Mouse (Mus musculus): ENCODE measurements at regions not wholly inside any gene's neighbourhood (a gene's known extent, or its start where the extent isn't known, plus 50 kb on each side); places are given as distances from the start of the nearest gene placed in this dataset.
"Not testable (repeated sequence)": the region's sequence is repeated elsewhere in the genome, so short reads cannot be mapped to it uniquely, and the experiment has no call there.

DNA sequence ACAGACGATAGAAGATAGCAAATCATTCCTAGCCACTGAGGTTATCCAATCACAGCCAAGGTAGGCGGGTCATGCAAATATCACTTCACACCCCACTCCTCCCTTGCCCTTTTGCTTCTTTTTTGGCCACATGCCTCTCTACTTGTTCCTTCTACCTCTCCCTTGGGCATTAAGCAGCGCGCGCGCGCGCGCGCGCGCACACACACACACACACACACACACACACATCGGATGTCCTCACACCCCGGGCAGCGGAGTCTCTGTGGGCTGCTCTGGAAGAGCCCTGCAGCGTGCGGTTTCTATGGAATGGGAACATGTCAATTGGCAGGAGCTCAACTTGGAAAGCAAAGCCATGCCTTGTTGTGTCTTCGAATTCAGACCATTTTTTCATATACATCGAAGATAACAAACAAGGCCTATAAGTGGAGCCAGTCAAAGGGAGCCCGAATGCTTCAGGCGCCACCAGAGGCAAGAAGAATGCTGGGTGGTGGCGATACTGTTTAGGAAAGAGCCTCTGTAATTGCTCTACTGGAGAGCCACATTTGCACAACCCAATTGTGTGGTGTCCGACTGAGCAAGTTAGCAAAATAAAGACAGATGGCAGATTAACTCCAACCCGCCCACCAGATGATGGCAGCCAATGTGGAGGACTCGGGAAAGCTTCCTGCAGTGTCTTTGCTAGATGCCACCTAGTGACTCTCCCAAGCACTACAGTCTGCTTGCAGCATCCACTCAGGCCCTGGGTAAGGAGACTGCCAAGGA is 183.3 kb upstream of the Serp2 start:
- Histone ChIP-seq H3K27ac (peak overlapping the region; percentile 63), H3K9me3 (replicated peaks) (no peaks in the 10 kb centered on the region)
- WGBS, result 63% methylated on average over 25 of the region's 25 CpGs

DNA sequence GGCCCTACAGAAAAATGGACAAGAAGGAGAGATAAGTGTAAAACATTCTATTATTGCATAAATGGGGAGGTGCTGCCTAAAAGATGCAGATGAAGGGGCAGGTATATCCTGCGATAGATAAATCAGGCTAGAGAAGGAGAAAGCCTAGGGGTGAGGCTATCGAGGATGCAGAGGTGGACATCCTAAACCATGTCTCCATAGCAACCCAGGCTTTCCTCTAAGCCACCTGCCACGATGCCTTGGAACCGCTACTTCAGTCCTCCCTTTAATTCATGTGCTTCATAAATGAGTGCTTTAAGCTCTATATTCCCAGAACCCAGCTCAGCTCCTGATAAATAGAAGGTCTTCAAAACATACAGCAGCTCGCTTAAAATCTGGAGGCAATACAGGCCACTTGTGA is 179.3 kb upstream of the Serp2 start:
- WGBS, result 96% methylated on average over 5 of the region's 5 CpGs

More for the DNA sequence above, 183.3 kb upstream of the Serp2 start:
- Histone ChIP-seq H3K36me3 (no peaks in the 10 kb centered on the region), H3K4me3 (peak overlapping the region; percentile 18; the same call in 1 of the 2 replicates), H3K4me1 (peaks cover 10% of the 10 kb centered on the region), H3K27me3 (ENCODE audit: low read depth, poor library complexity, severe bottlenecking) (no peaks in the 10 kb centered on the region)
- peak; percentile 53 for DNase-seq (ENCODE audit: low spot score)

DNA sequence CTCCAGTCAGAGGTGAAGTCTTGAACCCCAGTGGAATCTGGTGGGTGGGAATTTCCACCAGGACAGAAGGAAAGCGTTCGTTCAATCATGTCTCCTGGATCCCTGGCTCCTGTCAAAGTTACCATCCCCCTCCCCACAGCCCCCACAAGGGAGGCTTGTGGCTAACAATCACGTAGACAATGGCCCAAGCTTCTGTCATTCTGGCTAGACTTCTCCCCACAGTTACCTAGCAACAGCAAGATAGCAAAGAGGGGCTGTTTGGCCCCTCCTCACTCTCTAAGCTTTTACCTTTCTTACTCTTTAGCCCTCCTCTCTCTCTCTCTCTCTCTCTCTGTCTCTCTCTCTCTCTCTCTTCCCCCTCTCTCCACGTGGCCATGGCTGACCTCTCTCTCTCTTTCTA is 178.4 kb upstream of the Serp2 start:
- no peak for DNase-seq (ENCODE audit: low spot score)
- H3K27me3 ChIP-seq (ENCODE audit: low read depth, poor library complexity, severe bottlenecking), result no peaks in the 10 kb centered on the region
- H3K4me1 ChIP-seq, result peaks cover 11% of the 10 kb centered on the region
- no peak overlapping the region for H3K27ac ChIP-seq
- WGBS, result 63% methylated on average over 4 of the region's 4 CpGs
- H3K4me3 ChIP-seq, result no peak overlapping the region
- H3K36me3 ChIP-seq, result no peaks in the 10 kb centered on the region
- no peaks in the 10 kb centered on the region for H3K9me3 ChIP-seq (replicated peaks)

More for the DNA sequence above, 179.3 kb upstream of the Serp2 start:
- Histone ChIP-seq H3K4me1 (peaks cover 13% of the 10 kb centered on the region), H3K9me3 (replicated peaks) (no peaks in the 10 kb centered on the region), H3K27ac (no peak overlapping the region), H3K4me3 (no peak overlapping the region), H3K36me3 (no peaks in the 10 kb centered on the region), H3K27me3 (ENCODE audit: low read depth, poor library complexity, severe bottlenecking) (no peaks in the 10 kb centered on the region)
- DNase-seq (ENCODE audit: low spot score), result no peak

- Histone ChIP-seq H3K27me3 (ENCODE audit: low read depth, poor library complexity, severe bottlenecking) (no peaks in the 10 kb centered on the region), H3K36me3 (no peaks in the 10 kb centered on the region), H3K4me3 (no peak overlapping the region), H3K9me3 (replicated peaks) (no peaks in the 10 kb centered on the region), H3K4me1 (peaks cover 4% of the 10 kb centered on the region; the same call in 1 of the 2 replicates), H3K27ac (no peak overlapping the region)
- DNase-seq (ENCODE audit: low spot score), result no peak
- WGBS, result 88% methylated on average over 8 of the region's 8 CpGs
Measured at GRCm38 (mm10) chr14:76733258-76733823, 176.7 kb upstream of the Serp2 start.

DNA sequence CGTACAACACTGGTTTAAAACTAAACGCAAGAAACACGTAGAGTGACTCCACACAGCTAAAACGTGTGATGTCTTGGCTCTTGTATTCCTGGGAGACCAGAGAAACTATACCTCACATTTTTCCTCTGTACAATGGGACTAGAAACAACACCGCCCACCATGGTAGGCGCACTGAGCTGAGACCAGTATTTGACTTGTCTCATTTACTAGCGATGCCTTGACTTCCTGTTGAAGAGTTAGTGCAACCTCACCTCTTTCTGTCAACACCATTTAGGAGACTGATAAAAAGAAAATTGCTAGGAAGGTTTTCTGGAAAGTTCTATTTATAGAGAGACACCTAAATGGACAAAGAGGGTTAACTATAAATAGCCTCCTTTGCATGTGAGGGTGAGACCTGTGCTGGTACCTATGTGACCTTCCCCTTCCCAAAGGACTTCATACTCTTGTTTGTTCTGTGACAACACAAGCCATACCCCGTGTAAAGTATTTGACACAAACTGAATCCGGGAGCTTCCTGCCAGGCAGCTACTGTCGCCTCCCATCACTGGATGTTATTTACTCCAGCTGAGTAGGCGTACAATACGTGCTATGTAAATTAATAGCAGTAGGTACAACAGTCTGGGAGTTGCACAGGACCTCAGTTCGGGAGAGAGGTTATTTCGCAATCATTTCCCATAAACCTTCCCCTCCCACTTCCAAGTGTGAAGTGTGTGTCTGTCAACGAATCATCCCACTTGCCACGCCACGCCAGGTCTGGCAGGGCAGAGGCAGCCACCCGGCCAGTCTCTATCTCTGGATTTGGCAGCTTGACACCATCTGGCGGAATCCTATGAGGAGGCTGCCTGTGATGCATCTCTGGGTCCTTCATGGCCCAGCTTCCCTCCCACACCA is 174.7 kb upstream of the Serp2 start:
- Histone ChIP-seq H3K36me3 (no peaks in the 10 kb centered on the region), H3K27ac (no peak overlapping the region), H3K4me1 (peaks cover 4% of the 10 kb centered on the region; the same call in 1 of the 2 replicates), H3K9me3 (replicated peaks) (no peaks in the 10 kb centered on the region), H3K27me3 (ENCODE audit: low read depth, poor library complexity, severe bottlenecking) (no peaks in the 10 kb centered on the region), H3K4me3 (no peak overlapping the region)
- 88% methylated on average over 19 of the region's 19 CpGs for WGBS
- DNase-seq (ENCODE audit: low spot score), result no peak

DNA sequence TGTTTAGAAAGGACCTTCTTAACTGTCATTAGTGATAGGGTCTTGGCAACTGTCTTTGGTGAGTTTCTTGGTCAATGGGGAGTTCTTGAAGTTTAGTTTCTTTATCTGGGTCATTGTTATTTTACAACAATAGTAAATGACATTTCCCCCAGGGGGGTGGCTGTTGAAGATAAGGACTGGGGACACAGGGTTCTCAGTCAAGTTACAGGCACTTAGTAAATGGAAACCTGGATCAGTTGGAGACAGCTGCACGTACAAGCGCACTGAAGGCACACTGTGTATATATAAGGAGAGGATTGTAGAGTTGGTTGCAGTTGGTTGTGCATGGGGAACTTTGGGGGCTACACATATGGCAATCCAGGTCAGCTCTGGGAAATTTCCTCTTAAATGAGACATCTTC is 169.2 kb upstream of the Serp2 start:
- no peak overlapping the region for H3K27ac ChIP-seq
- 96% methylated on average over 2 of the region's 2 CpGs for WGBS
- no peaks in the 10 kb centered on the region for H3K9me3 ChIP-seq (replicated peaks)
- DNase-seq (ENCODE audit: low spot score), result no peak
- no peaks in the 10 kb centered on the region for H3K36me3 ChIP-seq
- no peaks in the 10 kb centered on the region for H3K27me3 ChIP-seq (ENCODE audit: low read depth, poor library complexity, severe bottlenecking)
- no peak overlapping the region for H3K4me3 ChIP-seq
- peaks cover 4% of the 10 kb centered on the region; the same call in 1 of the 2 replicates for H3K4me1 ChIP-seq

GRCm38 (mm10) chr14:76725231-76725630 is 168.5 kb upstream of the Serp2 start:
- H3K4me1 ChIP-seq; H3K27ac ChIP-seq; H3K4me3 ChIP-seq; H3K27me3 ChIP-seq (ENCODE audit: low read depth, poor library complexity, severe bottlenecking); H3K9me3 ChIP-seq (replicated peaks); DNase-seq (ENCODE audit: low spot score); H3K36me3 ChIP-seq: not testable (repeated sequence)
- WGBS, result 92% methylated on average over 4 of the region's 4 CpGs

DNA sequence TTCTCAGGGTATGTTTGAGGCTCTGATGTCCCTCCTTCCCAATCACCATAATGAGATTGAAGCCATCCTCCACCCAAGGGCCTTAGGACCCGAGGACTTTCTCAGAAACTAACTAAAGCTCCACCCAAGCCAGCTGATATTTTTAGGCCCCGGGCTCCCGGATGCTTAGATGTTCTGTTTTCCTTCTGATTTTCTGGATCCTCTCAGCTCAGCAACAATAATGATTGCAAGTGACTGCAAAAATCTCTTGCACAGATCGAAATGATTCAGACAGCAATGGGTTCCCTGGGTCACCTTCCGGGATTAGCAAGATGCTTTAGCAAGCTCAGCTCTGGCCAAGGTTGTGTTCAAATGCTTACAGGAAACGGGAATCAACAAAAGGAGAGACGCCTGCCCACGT is 168.1 kb upstream of the Serp2 start:
- Histone ChIP-seq H3K9me3 (replicated peaks) (no peaks in the 10 kb centered on the region), H3K27ac (no peak overlapping the region), H3K36me3 (no peaks in the 10 kb centered on the region), H3K4me1 (peaks cover 4% of the 10 kb centered on the region; the same call in 1 of the 2 replicates), H3K27me3 (ENCODE audit: low read depth, poor library complexity, severe bottlenecking) (no peaks in the 10 kb centered on the region), H3K4me3 (no peak overlapping the region)
- no peak for DNase-seq (ENCODE audit: low spot score)
- WGBS, result 88% methylated on average over 8 of the region's 8 CpGs

GRCm38 (mm10) chr14:76724395-76724794 is 167.7 kb upstream of the Serp2 start:
- H3K27ac ChIP-seq, result no peak overlapping the region; the same call in 1 of the 2 replicates
- no peaks in the 10 kb centered on the region for H3K27me3 ChIP-seq (ENCODE audit: low read depth, poor library complexity, severe bottlenecking)
- no peaks in the 10 kb centered on the region for H3K36me3 ChIP-seq
- H3K4me1 ChIP-seq, result peaks cover 4% of the 10 kb centered on the region; the same call in 1 of the 2 replicates
- WGBS, result 89% methylated on average over 8 of the region's 8 CpGs
- H3K9me3 ChIP-seq (replicated peaks), result no peaks in the 10 kb centered on the region
- no peak for DNase-seq (ENCODE audit: low spot score)
- no peak overlapping the region for H3K4me3 ChIP-seq

DNA sequence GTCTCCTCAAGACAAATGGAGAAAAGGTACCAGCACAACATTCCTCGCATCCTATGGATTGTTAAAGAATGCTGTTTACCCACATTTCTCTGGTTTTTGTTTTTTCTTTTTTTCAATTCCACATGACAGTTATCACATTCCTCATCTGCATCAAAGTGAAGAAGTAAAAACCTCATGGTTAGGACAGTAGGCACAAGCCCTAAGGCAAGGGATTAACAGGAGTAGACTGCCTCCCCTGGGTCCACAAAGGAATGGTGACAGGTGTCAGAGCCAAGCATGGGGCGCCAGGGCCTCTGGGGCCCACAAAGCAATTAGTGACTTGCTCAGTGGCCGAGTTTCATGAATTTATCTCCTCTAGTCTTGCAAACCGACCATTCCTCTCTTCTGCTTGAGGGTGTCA is 166.9 kb upstream of the Serp2 start:
- H3K9me3 ChIP-seq (replicated peaks), result no peaks in the 10 kb centered on the region
- H3K4me1 ChIP-seq, result peaks cover 4% of the 10 kb centered on the region; the same call in 1 of the 2 replicates
- DNase-seq (ENCODE audit: low spot score), result no peak
- H3K4me3 ChIP-seq, result no peak overlapping the region
- 67% methylated on average over 4 of the region's 4 CpGs for WGBS
- H3K27ac ChIP-seq, result no peak overlapping the region
- no peaks in the 10 kb centered on the region for H3K36me3 ChIP-seq
- no peaks in the 10 kb centered on the region for H3K27me3 ChIP-seq (ENCODE audit: low read depth, poor library complexity, severe bottlenecking)

DNA sequence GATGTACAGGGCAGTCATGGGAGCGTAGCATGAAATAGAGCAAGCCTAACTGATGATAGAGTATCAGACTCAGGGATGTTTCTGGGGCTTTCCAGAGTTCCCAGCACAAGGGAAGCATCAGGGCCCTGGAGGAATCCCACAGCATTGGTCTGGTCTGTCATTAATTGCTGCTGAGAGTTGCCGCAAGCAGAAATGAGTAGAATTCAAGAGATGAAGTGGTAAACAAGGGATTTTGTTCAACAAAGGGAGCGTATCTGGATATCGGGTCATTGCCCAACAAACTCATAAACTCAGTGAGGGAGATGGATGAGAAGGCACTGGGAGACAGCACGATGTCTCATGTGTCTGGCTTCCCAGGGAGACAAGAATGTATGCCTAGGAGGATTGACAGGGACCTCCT is 165.6 kb upstream of the Serp2 start:
- peaks cover 4% of the 10 kb centered on the region; the same call in 1 of the 2 replicates for H3K4me1 ChIP-seq
- no peak for DNase-seq (ENCODE audit: low spot score)
- no peak overlapping the region for H3K27ac ChIP-seq
- no peak overlapping the region for H3K4me3 ChIP-seq
- 87% methylated on average over 5 of the region's 5 CpGs for WGBS
- H3K27me3 ChIP-seq (ENCODE audit: low read depth, poor library complexity, severe bottlenecking), result no peaks in the 10 kb centered on the region
- no peaks in the 10 kb centered on the region for H3K9me3 ChIP-seq (replicated peaks)
- no peaks in the 10 kb centered on the region for H3K36me3 ChIP-seq

- Histone ChIP-seq H3K27ac (no peak overlapping the region), H3K4me1 (peaks cover 4% of the 10 kb centered on the region; the same call in 1 of the 2 replicates), H3K27me3 (ENCODE audit: low read depth, poor library complexity, severe bottlenecking) (no peaks in the 10 kb centered on the region), H3K9me3 (replicated peaks) (no peaks in the 10 kb centered on the region), H3K4me3 (no peak overlapping the region), H3K36me3 (no peaks in the 10 kb centered on the region)
- DNase-seq (ENCODE audit: low spot score), result no peak
- 89% methylated on average over 9 of the region's 9 CpGs for WGBS
Measured at GRCm38 (mm10) chr14:76721751-76722150, 165.1 kb upstream of the Serp2 start.

GRCm38 (mm10) chr14:76717081-76717480 is 160.4 kb upstream of the Serp2 start:
- peaks cover 12% of the 10 kb centered on the region for H3K4me1 ChIP-seq
- 92% methylated on average over 3 of the region's 3 CpGs for WGBS

More at GRCm38 (mm10) chr14:76717081-76717480, 160.4 kb upstream of the Serp2 start:
- Histone ChIP-seq H3K4me3 (no peak overlapping the region), H3K36me3 (no peaks in the 10 kb centered on the region), H3K27ac (no peak overlapping the region), H3K9me3 (replicated peaks) (no peaks in the 10 kb centered on the region), H3K27me3 (ENCODE audit: low read depth, poor library complexity, severe bottlenecking) (no peaks in the 10 kb centered on the region)
- DNase-seq (ENCODE audit: low spot score), result no peak
